Mouse (Mus musculus): ENCODE results near the gene Spata7.

GRCm38 (mm10) chr12:98674627-98675143 is 46.7 kb downstream of the Spata7 start:
- TF ChIP-seq CTCF (IDR thresholded peaks at IDR 0.05; ENCODE audit: insufficient read depth, low read depth, low read length) (peak; percentile 47; the same call in 1 of the 2 replicates), POLR2A (IDR thresholded peaks at IDR 0.05; ENCODE audit: insufficient read depth, low read depth, low read length) (no peak)

Measured in olfactory bulb, adult 2 months (tissue).